Mouse (Mus musculus) cortical plate, adult 2 months (tissue): ENCODE measurements around the gene Actn1. TPM values are rescaled to one million over a fixed set of nuclear protein-coding genes. Genes with fewer than 3 reads are reported as not detected.

Experiments
- H3K27ac ChIP-seq: fragments of 200-500 bp; 2 replicates; pipeline ENCODE4 v1.5.1; 2012; ENCODE audit warnings: low read length, control low read depth, inconsistent platforms; ENCODE audit not compliant: insufficient read depth
- H3K4me1 ChIP-seq: fragments of 200-500 bp; 2 replicates; pipeline ENCODE4 v1.6.1; 2011; ENCODE audit warnings: low read length; ENCODE audit not compliant: control insufficient read depth, insufficient read depth
- H3K4me3 ChIP-seq: fragments of 200-500 bp; 2 replicates; pipeline ENCODE4 v1.5.1; 2011; ENCODE audit warnings: mild to moderate bottlenecking, low read length, control low read depth; ENCODE audit not compliant: insufficient read depth
- CTCF ChIP-seq: fragments of 200-500 bp; IDR thresholded peaks from 2 replicates; pipeline ENCODE4 v1.5.1; 2011; ENCODE audit warnings: mild to moderate bottlenecking, control low read depth, low read length; ENCODE audit not compliant: insufficient read depth; ENCODE audit errors: extremely low read depth
- POLR2A ChIP-seq: fragments of 200-500 bp; IDR thresholded peaks from 2 replicates; pipeline ENCODE4 v1.6.1; 2011; ENCODE audit warnings: mild to moderate bottlenecking, low read length, control low read depth; ENCODE audit not compliant: insufficient read depth; ENCODE audit errors: extremely low read depth
- polyA plus RNA-seq: library from polyadenylated mRNA; depleted of rRNA; stranded (reverse); fragments of >200 nt; gene quantifications from 2 replicates; pipeline ENCODE4 v1.2.3, GENCODE M21; 2012

Gene Actn1
- polyA plus RNA-seq, 1 experiment: 96.3 TPM

DNA sequence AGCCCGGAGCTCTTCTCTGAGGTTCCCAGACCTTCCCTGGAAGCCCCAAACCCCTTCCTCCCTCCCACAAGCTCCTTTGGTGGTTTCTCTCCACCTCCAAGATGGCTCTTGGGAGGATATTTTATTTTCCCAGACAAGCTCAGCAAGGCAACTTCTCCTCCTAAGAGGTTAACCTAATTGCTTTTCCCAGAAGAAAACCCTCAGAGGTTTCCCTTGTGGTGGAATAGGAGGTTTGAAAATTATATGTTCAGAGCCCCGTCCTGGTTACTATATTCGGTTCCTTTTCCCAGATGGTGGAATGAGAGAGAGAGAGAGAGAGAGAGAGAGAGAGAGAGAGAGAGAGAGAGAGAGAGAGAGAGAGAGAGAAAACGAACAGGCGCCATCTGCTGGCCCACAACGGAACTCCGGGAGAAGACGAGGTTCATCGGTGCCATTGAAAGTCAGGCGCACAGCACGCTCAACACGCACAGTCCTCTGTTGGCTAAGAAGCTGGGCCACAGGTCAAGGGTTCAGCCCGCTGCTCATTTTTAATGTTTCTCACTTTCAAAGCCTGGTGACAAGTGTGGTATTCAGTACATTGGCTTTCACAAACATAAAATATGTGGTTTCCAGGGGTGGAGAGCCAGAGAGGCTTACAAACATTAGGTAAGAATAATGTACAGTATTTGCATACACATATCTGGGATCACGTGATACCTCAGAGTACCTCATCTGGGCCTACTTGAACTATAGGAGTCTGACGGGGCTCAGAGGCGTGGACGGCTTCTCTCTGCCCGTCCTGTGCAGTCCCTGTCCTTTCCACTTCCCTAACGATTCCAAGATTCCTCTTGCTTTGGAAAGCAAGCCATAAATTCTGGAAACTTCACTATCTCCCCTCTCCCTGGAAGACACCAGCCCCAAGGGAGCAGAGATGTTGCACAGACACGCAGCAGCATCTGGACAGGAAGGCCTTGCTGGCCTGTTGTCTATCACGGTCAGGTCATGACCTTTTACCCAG, 113.6 kb downstream of the Actn1 start:
- TF ChIP-seq CTCF (peak; percentile 64), POLR2A (no peak)
- H3K27ac ChIP-seq: no peak overlapping the region
- H3K4me1 ChIP-seq: no peaks in the 10 kb centered on the region
- no peak overlapping the region for H3K4me3 ChIP-seq

DNA sequence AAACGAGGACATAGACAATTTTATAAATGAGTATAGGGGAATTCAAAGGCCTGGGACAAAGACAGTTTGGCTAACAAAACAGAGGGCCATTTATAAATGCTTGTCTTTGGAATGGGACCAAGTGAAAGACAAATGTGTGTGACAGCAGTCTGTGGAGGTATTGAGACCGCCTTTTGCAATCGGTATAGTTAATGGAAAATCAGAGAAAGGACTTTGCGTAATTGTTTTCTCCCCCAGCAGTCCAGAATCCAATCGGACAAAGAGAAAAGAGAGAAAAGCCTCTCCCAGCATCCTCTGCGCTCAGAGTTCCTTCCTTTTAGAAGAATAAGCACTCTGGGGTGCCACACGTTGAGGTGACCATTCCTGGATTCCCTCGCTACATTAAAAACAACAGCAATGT, 114.8 kb downstream of the Actn1 start:
- Histone ChIP-seq H3K4me3 (no peak overlapping the region), H3K27ac (no peak overlapping the region), H3K4me1 (no peaks in the 10 kb centered on the region)
- TF ChIP-seq CTCF (no peak), POLR2A (no peak)

DNA sequence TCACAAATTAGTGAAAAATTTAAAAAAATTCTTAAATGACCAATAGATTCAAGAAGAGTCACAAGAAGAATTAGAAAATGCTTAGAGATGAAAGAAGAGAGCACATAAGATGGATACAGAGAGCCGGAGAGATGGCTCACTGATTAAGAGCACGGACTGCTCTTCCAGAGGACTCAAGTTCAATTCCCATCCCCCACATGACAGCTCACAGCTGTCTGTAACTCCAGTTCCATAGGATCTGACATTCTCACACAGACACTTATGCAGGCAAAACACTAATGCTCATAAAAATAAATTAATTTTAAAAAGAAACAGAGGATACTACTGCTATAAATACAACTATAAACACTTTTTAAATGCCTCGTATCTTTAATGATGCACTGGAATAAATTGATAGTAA, 115.3 kb downstream of the Actn1 start:
- TF ChIP-seq POLR2A: no peak
- TF ChIP-seq CTCF: no peak
- no peak overlapping the region for H3K4me3 ChIP-seq
- no peaks in the 10 kb centered on the region for H3K4me1 ChIP-seq
- H3K27ac ChIP-seq: no peak overlapping the region

DNA sequence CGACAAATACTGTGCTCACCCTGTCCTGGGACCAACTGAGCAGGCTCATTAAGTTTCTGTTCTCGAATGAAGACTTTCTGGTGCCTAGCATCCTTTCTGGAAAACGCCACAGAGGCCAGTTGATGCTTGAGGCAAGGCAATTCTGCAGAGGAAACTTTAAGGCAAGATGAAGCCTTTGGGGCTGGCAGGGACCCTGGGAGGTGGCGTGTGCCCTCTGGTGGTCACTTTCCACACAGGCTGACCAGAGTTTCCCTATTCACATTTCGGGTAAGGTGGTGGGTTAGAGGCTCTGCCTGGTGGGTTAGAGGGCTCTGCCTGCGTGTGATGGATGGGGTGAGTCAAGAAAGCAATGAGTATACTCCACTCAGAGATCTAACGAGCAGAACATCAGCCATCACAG, 118.7 kb downstream of the Actn1 start:
- no peaks in the 10 kb centered on the region for H3K4me1 ChIP-seq
- H3K27ac ChIP-seq: no peak overlapping the region
- no peak overlapping the region for H3K4me3 ChIP-seq
- TF ChIP-seq CTCF (peak; percentile 78), POLR2A (no peak)

DNA sequence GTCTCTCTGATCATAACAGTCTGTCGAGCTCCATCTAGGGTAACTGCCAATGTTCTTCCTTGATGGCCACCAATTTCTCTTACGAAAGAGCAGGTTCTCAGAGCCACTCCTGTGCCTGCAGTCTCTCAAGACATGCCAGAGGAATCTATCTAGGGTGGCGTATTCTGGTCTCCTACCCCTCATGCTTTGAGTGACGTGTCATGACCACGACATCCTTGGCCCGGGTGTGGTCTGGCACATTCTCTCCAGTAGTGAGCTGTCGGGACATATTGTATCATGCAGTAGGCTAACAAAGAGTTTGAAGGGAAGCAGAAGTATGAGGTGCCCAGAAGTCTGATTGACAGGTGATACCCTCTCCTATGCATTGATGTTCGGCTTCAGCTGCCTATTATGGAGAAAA, 119.2 kb downstream of the Actn1 start:
- no peak overlapping the region for H3K27ac ChIP-seq
- H3K4me3 ChIP-seq: no peak overlapping the region
- H3K4me1 ChIP-seq: no peaks in the 10 kb centered on the region
- no peak for TF ChIP-seq CTCF
- TF ChIP-seq POLR2A: no peak

DNA sequence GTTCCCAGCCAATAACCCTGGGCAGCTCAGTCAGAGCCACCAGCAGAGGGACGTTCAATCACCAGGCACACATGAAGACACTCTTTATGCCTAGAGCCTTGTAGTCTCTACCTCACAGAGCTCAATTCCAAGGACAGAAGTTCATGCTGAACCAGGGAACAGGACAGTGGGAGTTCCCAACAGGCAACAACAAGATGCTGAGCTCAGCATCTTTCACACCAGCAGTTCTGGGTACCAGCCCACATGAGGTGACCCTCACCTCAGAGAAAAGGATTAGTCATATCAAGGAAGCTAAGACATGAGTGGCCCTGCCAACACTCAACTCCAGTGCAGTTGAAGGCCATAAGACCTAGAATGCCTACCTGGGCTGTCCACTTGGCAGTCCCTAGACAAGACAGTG, 122.4 kb downstream of the Actn1 start:
- no peak overlapping the region for H3K4me3 ChIP-seq
- H3K4me1 ChIP-seq: no peaks in the 10 kb centered on the region

DNA sequence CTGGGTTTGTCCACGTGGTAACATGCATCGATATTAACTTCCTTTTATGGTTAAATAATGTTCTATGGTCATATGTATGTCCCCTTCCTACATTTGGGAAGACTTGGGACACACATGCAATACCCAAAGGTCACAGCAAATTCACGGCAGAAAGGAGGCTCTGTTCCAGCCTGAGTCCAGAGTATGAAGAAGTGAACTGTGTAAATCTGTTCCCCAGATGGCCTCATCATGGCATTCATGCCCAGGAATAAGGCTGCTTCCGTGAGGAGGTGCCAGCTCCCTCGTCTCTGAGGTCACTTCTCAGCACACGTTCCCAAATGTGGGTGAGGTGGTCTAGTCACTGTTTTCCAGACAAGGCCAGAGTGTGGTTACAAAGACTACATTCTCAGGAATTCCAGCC, 122.9 kb downstream of the Actn1 start:
- TF ChIP-seq CTCF (no peak), POLR2A (no peak)
- H3K4me1 ChIP-seq: no peaks in the 10 kb centered on the region
- H3K4me3 ChIP-seq: no peak overlapping the region
- H3K27ac ChIP-seq: no peak overlapping the region

More for the DNA sequence above, 122.4 kb downstream of the Actn1 start:
- no peak overlapping the region for H3K27ac ChIP-seq
- TF ChIP-seq POLR2A (no peak), CTCF (no peak)

DNA sequence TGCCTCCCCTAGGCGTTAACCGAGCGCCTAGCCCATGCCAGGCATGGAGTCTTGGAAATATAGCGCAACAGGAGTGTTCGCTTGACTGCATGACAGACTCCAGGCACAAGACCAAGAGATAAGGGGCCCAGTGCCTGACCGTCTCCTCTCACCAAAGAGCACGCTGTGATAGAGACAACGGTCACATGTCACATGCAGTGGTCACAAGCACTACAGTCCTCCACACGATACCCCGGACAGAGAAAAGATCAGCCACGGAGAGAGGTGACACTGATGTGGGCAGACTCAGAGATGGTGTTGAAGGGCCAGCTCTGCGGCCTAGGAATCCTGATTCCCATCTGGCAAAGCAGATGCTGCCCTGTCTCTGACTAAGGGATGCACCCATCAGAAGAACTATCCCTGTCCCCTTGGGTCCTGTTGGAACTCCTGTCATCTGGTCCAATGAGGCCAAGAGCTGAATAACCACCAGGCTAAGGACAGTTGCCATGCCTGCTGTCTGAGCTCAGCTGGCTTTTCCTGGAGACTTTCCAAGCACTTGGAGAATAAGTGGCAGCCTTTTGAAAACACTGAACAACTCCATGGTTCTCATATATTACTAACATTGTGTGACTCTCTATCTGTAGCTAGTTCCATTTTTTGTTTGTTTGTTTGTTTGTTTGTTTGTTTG, 123.8 kb downstream of the Actn1 start:
- Histone ChIP-seq H3K4me1 (peaks cover 3% of the 10 kb centered on the region), H3K4me3 (no peak overlapping the region), H3K27ac (no peak overlapping the region)

DNA sequence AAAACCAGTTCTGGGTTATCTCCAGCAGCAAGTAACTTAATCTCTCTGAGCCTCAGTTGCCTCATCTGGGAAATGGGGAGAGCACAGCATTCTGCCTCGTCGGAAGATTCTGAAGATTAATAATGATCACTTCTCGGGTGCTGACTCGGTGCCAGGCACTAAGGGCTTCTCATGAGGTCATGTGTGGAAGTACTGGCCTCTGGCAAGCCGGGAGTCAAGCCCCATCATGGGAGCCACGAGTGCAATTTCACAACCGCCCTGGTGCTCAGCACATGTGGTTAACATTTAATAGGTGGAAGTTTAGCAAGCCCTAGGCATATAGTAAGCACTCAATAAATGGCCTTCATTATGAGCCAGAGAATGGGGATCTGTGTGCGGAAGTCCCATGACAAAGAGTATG, 125.0 kb downstream of the Actn1 start:
- Histone ChIP-seq H3K4me3 (no peak overlapping the region), H3K27ac (no peak overlapping the region), H3K4me1 (peaks cover 3% of the 10 kb centered on the region)
- no peak for TF ChIP-seq POLR2A
- TF ChIP-seq CTCF: no peak

More for the DNA sequence above, 123.8 kb downstream of the Actn1 start:
- TF ChIP-seq CTCF (no peak), POLR2A (no peak)

DNA sequence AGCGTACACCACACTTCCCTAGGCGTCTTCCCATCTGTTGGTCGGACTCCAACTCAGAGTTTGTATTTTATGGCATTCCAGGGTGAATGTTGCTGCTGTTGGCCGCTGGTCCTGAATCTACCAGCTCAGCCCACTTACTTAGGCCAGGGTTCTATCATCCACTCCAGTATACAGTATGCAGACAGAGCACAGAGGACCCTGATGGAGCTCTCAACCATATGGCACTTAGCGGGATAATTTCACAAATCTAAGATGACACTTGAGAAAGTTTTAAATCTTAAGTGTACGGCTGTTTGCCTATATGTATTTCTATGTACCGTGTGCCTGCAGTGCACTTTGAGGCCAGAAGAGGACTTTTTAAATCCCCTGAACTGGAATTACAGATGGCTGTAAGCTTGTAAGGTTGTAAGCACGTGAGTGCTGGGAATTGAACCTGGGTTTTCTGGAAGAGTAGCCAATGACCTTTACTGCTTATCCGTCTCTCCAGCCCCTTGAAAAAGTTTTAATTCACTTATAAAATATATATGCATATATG, 127.1 kb downstream of the Actn1 start:
- H3K27ac ChIP-seq: no peak overlapping the region
- no peak overlapping the region; the same call in 1 of the 2 replicates for H3K4me3 ChIP-seq

More for the DNA sequence above, 127.1 kb downstream of the Actn1 start:
- TF ChIP-seq CTCF: no peak
- TF ChIP-seq POLR2A: no peak
- peaks cover 3% of the 10 kb centered on the region for H3K4me1 ChIP-seq
